Mouse (Mus musculus) erythroblast, embryonic 14.5 days (primary cell): ENCODE measurements at regions not wholly inside any gene's neighbourhood (a gene's known extent, or its start where the extent isn't known, plus 50 kb on each side); places are given as distances from the start of the nearest gene placed in this dataset.

ENCODE experiments used
- GATA1 ChIP-seq: IDR thresholded peaks from 2 replicates; pipeline ENCODE4 v1.6.1; 2012; ENCODE audit warnings: low read length, inconsistent platforms, mixed read lengths
- TAL1 ChIP-seq: IDR thresholded peaks from 3 replicates; pipeline ENCODE4 v1.6.1; 2012; ENCODE audit warnings: low read length, inconsistent platforms, mixed read lengths

DNA sequence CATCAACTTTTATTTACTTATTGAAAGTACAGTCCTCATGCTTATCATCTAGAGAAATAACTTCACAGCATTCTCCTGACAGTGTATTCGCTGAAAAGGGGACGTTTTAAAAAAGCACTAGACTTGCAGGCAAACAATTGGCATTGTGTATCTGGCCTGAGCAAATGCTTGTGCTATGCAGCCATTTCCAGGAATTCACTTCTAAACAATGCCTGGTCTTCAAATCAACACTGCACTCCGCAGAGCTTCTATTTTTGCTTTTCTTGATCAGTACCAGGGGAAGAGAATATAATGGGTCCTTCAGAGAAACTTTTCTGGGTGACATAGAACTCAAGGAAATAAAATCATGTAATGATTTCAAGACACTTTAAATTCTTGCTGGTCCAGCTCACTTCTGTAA lies 150.5 kb upstream of the C030005K15Rik start:
- no peak for TF ChIP-seq GATA1
- TF ChIP-seq TAL1: no peak
